In the genomic region with DNA sequence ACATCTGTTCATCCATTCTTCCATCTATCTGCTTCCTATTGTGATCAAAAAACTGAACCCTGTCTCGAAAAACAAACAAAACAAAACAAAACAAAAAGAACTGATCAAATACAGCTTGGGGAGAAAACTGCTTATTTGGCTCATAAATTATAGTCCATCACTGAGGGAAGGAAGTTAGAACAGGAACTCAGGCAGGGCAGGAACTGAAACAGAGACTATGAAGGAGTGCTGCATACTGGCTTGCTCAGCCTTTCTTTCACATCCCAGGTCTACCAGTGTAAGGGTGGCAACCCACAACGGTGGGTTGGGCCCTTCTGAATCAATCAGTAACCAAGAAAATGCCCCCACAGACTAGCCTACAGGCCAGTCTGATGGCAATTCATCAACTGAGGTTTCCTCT, we compare ENCODE assay signal across 8 mouse cellular contexts. TPM values are rescaled to one million over a fixed set of nuclear protein-coding genes. Genes with fewer than 3 reads are reported as not detected.
DNase-seq lines count a peak whose midpoint lies in the region; ATAC-seq and TF ChIP-seq lines count a peak whose summit lies in the region.

No protein-coding gene starts in this region.

- WGBS in heart, embryonic 10.5 days: 82% methylated on average over 2 of the region's 2 CpGs
- WGBS in hindbrain, embryonic 11.5 days: 86% methylated on average over 2 of the region's 2 CpGs

- peaks cover 39% of the 10 kb centered on the region for H3K4me1 ChIP-seq in heart, embryonic 10.5 days
- H3K4me1 ChIP-seq in G1E (ENCODE audit: insufficient read depth, low read depth, low read length): peaks cover 30% of the 10 kb centered on the region
- peaks cover 7% of the 10 kb centered on the region; the same call in 1 of the 2 replicates for H3K4me1 ChIP-seq in hindbrain, embryonic 11.5 days (replicated peaks; ENCODE audit: control insufficient read depth, insufficient read depth, low read length)

- no peak for ATAC-seq in G1E (ENCODE audit: extremely low read depth, insufficient number of reproducible peaks, low FRiP score, poor library complexity, severe bottlenecking)
- ATAC-seq in hindbrain, embryonic 11.5 days (ENCODE audit: low FRiP score): no peak
- peak; percentile 52 for ATAC-seq in megakaryocyte, adult 5-6 weeks (ENCODE audit: poor library complexity, severe bottlenecking)
- ATAC-seq in megakaryocyte-erythroid progenitor cell, adult 5-6 weeks (replicated peaks; ENCODE audit: low FRiP score, low TSS enrichment, poor library complexity, severe bottlenecking): no peak

- no peak for TF ChIP-seq CTCF in G1E (IDR thresholded peaks at IDR 0.05; ENCODE audit: low read depth, low read length)

- H3K9ac ChIP-seq in hindbrain, embryonic 11.5 days (ENCODE audit: low read depth, low read length): peak overlapping the region; percentile 88

- H3K27me3 ChIP-seq in heart, embryonic 10.5 days (ENCODE audit: insufficient read depth, poor library complexity, severe bottlenecking): no peaks in the 10 kb centered on the region
- no peaks in the 10 kb centered on the region for H3K27me3 ChIP-seq in G1E (ENCODE audit: insufficient read depth, low read length)
- no peaks in the 10 kb centered on the region for H3K27me3 ChIP-seq in hindbrain, embryonic 11.5 days (ENCODE audit: control insufficient read depth, insufficient read depth, low read length)

- peak overlapping the region; percentile 88 for H3K4me3 ChIP-seq in heart, embryonic 10.5 days
- H3K4me3 ChIP-seq in G1E (ENCODE audit: low read depth, low read length): peak overlapping the region; percentile 82; the same call in 1 of the 2 replicates
- H3K4me3 ChIP-seq in hindbrain, embryonic 11.5 days (ENCODE audit: low read depth, low read length): peak overlapping the region; percentile 75

- no peak for DNase-seq in heart, embryonic 10.5 days (ENCODE audit: low spot score)
- no peak for DNase-seq in heart, adult 9 months (ENCODE audit: low spot score in 2 of 2)
- no peak for DNase-seq in G1E (ENCODE audit: low spot score)
- DNase-seq in hindbrain, embryonic 11.5 days (ENCODE audit: low spot score): no peak
- DNase-seq in ovary, postnatal 36 days (ENCODE audit: low spot score): no peak
- no peak for DNase-seq in frontal cortex, postnatal 36 days (ENCODE audit: low spot score in 2 of 2)

- H3K4me2 ChIP-seq in hindbrain, embryonic 11.5 days (replicated peaks; ENCODE audit: low read depth, low read length): peak overlapping the region; percentile 84

- peak overlapping the region; percentile 92 for H3K27ac ChIP-seq in heart, embryonic 10.5 days
- H3K27ac ChIP-seq in hindbrain, embryonic 11.5 days (ENCODE audit: low read depth, low read length): peak overlapping the region; percentile 17; the same call in 1 of the 2 replicates

- H3K9me3 ChIP-seq in heart, embryonic 10.5 days: no peaks in the 10 kb centered on the region
- H3K9me3 ChIP-seq in G1E (replicated peaks): no peaks in the 10 kb centered on the region
- no peaks in the 10 kb centered on the region for H3K9me3 ChIP-seq in hindbrain, embryonic 11.5 days (ENCODE audit: control insufficient read depth, low read length)

- H3K36me3 ChIP-seq in heart, embryonic 10.5 days: peaks cover 16% of the 10 kb centered on the region
- H3K36me3 ChIP-seq in G1E (replicated peaks): peaks cover 36% of the 10 kb centered on the region
- no peaks in the 10 kb centered on the region for H3K36me3 ChIP-seq in hindbrain, embryonic 11.5 days (ENCODE audit: control insufficient read depth, insufficient read depth, low read length)

RNA-seq across cellular contexts. Expression of gene Cttn, which starts 0.3 kb away (rescaled TPM):
- 168 and 174 TPM in 2 replicates for polyA plus RNA-seq in heart, embryonic 10.5 days (2016; fragmentation: Nextera tagmentation; extraction: Ambion mirVana)
- 14.3 and 23.8 TPM in 2 replicates for total RNA-seq in G1E (2014; fragmentation: Nextera tagmentation)
- 31.8 and 34.1 TPM in 2 replicates for total RNA-seq in G1E (2017)
- polyA plus RNA-seq in G1E (2012): 107 and 119 TPM in 2 replicates
- 174 and 196 TPM in 2 replicates for polyA plus RNA-seq in hindbrain, embryonic 11.5 days (2014; fragmentation: Nextera tagmentation; extraction: Ambion mirVana)
- 0.04 and 0.30 TPM in 2 replicates for total RNA-seq in megakaryocyte, adult 5-6 weeks (2015)
- total RNA-seq in megakaryocyte, adult 5-6 weeks (2017): 0.22 and 1.3 TPM in 2 replicates
- total RNA-seq in megakaryocyte-erythroid progenitor cell, adult 5-6 weeks (2014; fragmentation: Nextera tagmentation): 23.5 and 23.7 TPM in 2 replicates
- total RNA-seq in megakaryocyte-erythroid progenitor cell, adult 5-6 weeks (2017): 34.7 and 42.2 TPM in 2 replicates

Comparison
In these comparisons a context has a peak if more than half of its experiments do, and no peak if none do; other contexts are left out.
1. RNA of gene Cttn, which starts 0.3 kb away (total RNA-seq): 23.5 to 42.2 TPM in megakaryocyte-erythroid progenitor cell, adult 5-6 weeks and 14.3 to 34.1 TPM in G1E; 0.04 to 1.3 TPM in megakaryocyte, adult 5-6 weeks; every median in the first group is over 4 times any median in the second.
2. Peak in every context shown above with its lines, with median percentiles within 50 percentile points of each other: H3K4me3 ChIP-seq.